Mouse (Mus musculus): ENCODE data around the gene Pkm.

DNA sequence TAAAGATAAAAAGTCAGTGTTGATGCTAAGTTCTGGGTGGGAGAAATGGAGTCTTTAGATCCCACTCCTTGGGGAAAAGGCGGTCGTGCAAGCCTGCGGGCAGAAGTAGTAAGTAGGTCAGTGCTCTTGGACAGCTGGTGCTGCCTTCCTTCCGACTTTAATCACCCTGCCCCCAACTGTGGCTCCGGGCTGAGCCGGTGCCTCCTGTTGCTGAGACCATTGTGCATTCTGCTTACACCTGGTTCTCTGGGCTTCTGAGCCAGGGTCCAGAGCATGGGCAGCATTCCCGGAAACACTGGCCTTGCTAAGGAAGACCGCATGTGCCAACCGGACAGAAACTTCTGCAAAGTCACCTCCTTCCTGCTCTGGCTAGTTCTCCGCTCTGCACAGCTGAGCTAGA lies 4.3 kb downstream of the Pkm start:
- TF ChIP-seq CTCF (IDR thresholded peaks at IDR 0.05; ENCODE audit: control insufficient read depth, insufficient read depth, insufficient read length) = no peak
- TF ChIP-seq MAX (IDR thresholded peaks at IDR 0.05) = no peak
- TF ChIP-seq MYOG (IDR thresholded peaks at IDR 0.05; ENCODE audit: control insufficient read depth, extremely low read depth, insufficient read length) = no peak

Measured in C2C12 (cell line).